Mouse (Mus musculus): ENCODE results near the gene Sirt2. TPM values are rescaled to one million over a fixed set of nuclear protein-coding genes. Genes with fewer than 3 reads are reported as not detected.
A peak's percentile ranks its signal among the peaks of the same experiment; 100 is the strongest.

The Sirt2 gene
- polyA plus RNA-seq, 1 experiment: 102 TPM

- H3K4me3 ChIP-seq (replicated peaks; ENCODE audit: extremely low read depth, low read depth, low read length): peak overlapping the region; percentile 59
- peak; percentile 87 for DNase-seq
- TF ChIP-seq CTCF (IDR thresholded peaks at IDR 0.05; ENCODE audit: insufficient read depth, low read length) (no peak), POLR2A (IDR thresholded peaks at IDR 0.05; ENCODE audit: borderline replicate concordance, extremely low read depth, low read depth, low read length) (no peak)
- WGBS: 16% methylated on average over 58 of the region's 58 CpGs
- H3K4me1 ChIP-seq (ENCODE audit: control insufficient read depth, insufficient read depth, low read length): 0 out of 2 replicates have a peak, but pooled peaks cover 2% of the 10 kb centered on the region
These were observed 34.0 kb upstream of the Sirt2 start for GRCm38 (mm10) chr7:28732341-28733142.

- TF ChIP-seq CTCF (IDR thresholded peaks at IDR 0.05; ENCODE audit: insufficient read depth, low read length): no peak
- no peak for TF ChIP-seq POLR2A (IDR thresholded peaks at IDR 0.05; ENCODE audit: borderline replicate concordance, extremely low read depth, low read depth, low read length)
- WGBS: 39% methylated on average over 11 of the region's 11 CpGs
- Histone ChIP-seq H3K4me1 (ENCODE audit: control insufficient read depth, insufficient read depth, low read length) (0 out of 2 replicates have a peak, but pooled peaks cover 2% of the 10 kb centered on the region), H3K4me3 (replicated peaks; ENCODE audit: extremely low read depth, low read depth, low read length) (peak overlapping the region; percentile 59)
- DNase-seq: no peak
These were observed 33.3 kb upstream of the Sirt2 start for GRCm38 (mm10) chr7:28733211-28733610.

- WGBS: 79% methylated on average over 6 of the region's 6 CpGs
- 0 out of 2 replicates have a peak, but pooled peaks cover 2% of the 10 kb centered on the region for H3K4me1 ChIP-seq (ENCODE audit: control insufficient read depth, insufficient read depth, low read length)
- no peak for TF ChIP-seq POLR2A (IDR thresholded peaks at IDR 0.05; ENCODE audit: borderline replicate concordance, extremely low read depth, low read depth, low read length)
- TF ChIP-seq CTCF (IDR thresholded peaks at IDR 0.05; ENCODE audit: insufficient read depth, low read length): no peak
These were observed 30.8 kb upstream of the Sirt2 start for GRCm38 (mm10) chr7:28735701-28736100.

GRCm38 (mm10) chr7:28739829-28740228, 26.7 kb upstream of the Sirt2 start:
- Histone ChIP-seq H3K4me1 (ENCODE audit: control insufficient read depth, insufficient read depth, low read length) (peaks cover 5% of the 10 kb centered on the region), H3K4me3 (replicated peaks; ENCODE audit: extremely low read depth, low read depth, low read length) (no peak overlapping the region)
- 91% methylated on average over 21 of the region's 21 CpGs for WGBS
- DNase-seq: no peak
- TF ChIP-seq POLR2A (IDR thresholded peaks at IDR 0.05; ENCODE audit: borderline replicate concordance, extremely low read depth, low read depth, low read length) (no peak), CTCF (IDR thresholded peaks at IDR 0.05; ENCODE audit: insufficient read depth, low read length) (no peak)

More at GRCm38 (mm10) chr7:28735701-28736100, 30.8 kb upstream of the Sirt2 start:
- DNase-seq: peak; percentile 44
- no peak overlapping the region for H3K4me3 ChIP-seq (replicated peaks; ENCODE audit: extremely low read depth, low read depth, low read length)

GRCm38 (mm10) chr7:28740949-28741348, 25.6 kb upstream of the Sirt2 start:
- H3K4me3 ChIP-seq (replicated peaks; ENCODE audit: extremely low read depth, low read depth, low read length): peak overlapping the region; percentile 81
- DNase-seq: no peak
- 24% methylated on average over 9 of the region's 9 CpGs for WGBS
- TF ChIP-seq CTCF (IDR thresholded peaks at IDR 0.05; ENCODE audit: insufficient read depth, low read length): no peak
- no peak for TF ChIP-seq POLR2A (IDR thresholded peaks at IDR 0.05; ENCODE audit: borderline replicate concordance, extremely low read depth, low read depth, low read length)
- H3K4me1 ChIP-seq (ENCODE audit: control insufficient read depth, insufficient read depth, low read length): peaks cover 5% of the 10 kb centered on the region

GRCm38 (mm10) chr7:28741368-28741708, 25.2 kb upstream of the Sirt2 start:
- Histone ChIP-seq H3K4me3 (replicated peaks; ENCODE audit: extremely low read depth, low read depth, low read length) (peak overlapping the region; percentile 81), H3K4me1 (ENCODE audit: control insufficient read depth, insufficient read depth, low read length) (peaks cover 5% of the 10 kb centered on the region)
- WGBS: 1% methylated on average over 13 of the region's 13 CpGs
- TF ChIP-seq POLR2A (IDR thresholded peaks at IDR 0.05; ENCODE audit: borderline replicate concordance, extremely low read depth, low read depth, low read length) (no peak), CTCF (IDR thresholded peaks at IDR 0.05; ENCODE audit: insufficient read depth, low read length) (no peak)
- DNase-seq: no peak

GRCm38 (mm10) chr7:28741709-28742438, 24.7 kb upstream of the Sirt2 start, which contains the start of the genes Mrps12 and Sars2:
Gene Mrps12 (minus strand): TSS chr7:28741820.
Gene Sars2 (plus strand): TSS chr7:28741992.
- DNase-seq: peak; percentile 98
- TF ChIP-seq POLR2A (IDR thresholded peaks at IDR 0.05; ENCODE audit: borderline replicate concordance, extremely low read depth, low read depth, low read length): peak; percentile 97
- peak; percentile 50 for TF ChIP-seq CTCF (IDR thresholded peaks at IDR 0.05; ENCODE audit: insufficient read depth, low read length)
- WGBS: under 1% methylated on average over 39 of the region's 39 CpGs
- Histone ChIP-seq H3K4me1 (ENCODE audit: control insufficient read depth, insufficient read depth, low read length) (peaks cover 5% of the 10 kb centered on the region), H3K4me3 (replicated peaks; ENCODE audit: extremely low read depth, low read depth, low read length) (peak within 1 kb of the TSS; percentile 84)

- DNase-seq: no peak
- H3K4me1 ChIP-seq (ENCODE audit: control insufficient read depth, insufficient read depth, low read length): no peaks in the 10 kb centered on the region
- WGBS: 90% methylated on average over 7 of the region's 7 CpGs
- no peak overlapping the region for H3K4me3 ChIP-seq (replicated peaks; ENCODE audit: extremely low read depth, low read depth, low read length)
- TF ChIP-seq CTCF (IDR thresholded peaks at IDR 0.05; ENCODE audit: insufficient read depth, low read length) (no peak), POLR2A (IDR thresholded peaks at IDR 0.05; ENCODE audit: borderline replicate concordance, extremely low read depth, low read depth, low read length) (no peak)
These were observed 16.6 kb upstream of the Sirt2 start for GRCm38 (mm10) chr7:28749935-28750334.

GRCm38 (mm10) chr7:28756079-28756478, 10.5 kb upstream of the Sirt2 start, which contains the start of gene Ccer2:
Gene Ccer2 (plus strand): TSS chr7:28756174.
- no peak for DNase-seq
- no peak within 1 kb of the TSS for H3K4me3 ChIP-seq (replicated peaks; ENCODE audit: extremely low read depth, low read depth, low read length)
- no peak for TF ChIP-seq POLR2A (IDR thresholded peaks at IDR 0.05; ENCODE audit: borderline replicate concordance, extremely low read depth, low read depth, low read length)
- TF ChIP-seq CTCF (IDR thresholded peaks at IDR 0.05; ENCODE audit: insufficient read depth, low read length): no peak
- 5% methylated on average over 17 of the region's 17 CpGs for WGBS
- H3K4me1 ChIP-seq (ENCODE audit: control insufficient read depth, insufficient read depth, low read length): no peaks in the 10 kb centered on the region
